Mouse (Mus musculus) embryonic facial prominence, embryonic 10.5 days (tissue): Measurements from ENCODE around the gene Bod1. TPM values are rescaled to one million over a fixed set of nuclear protein-coding genes. Genes with fewer than 3 reads are reported as not detected.

ENCODE experiments used
- DNase-seq: peaks from one replicate; pipeline ENCODE4 v3.0.0-alpha.2; 2017; ENCODE audit warnings: low spot score
- H3K27ac ChIP-seq: fragments of 300-500 bp; sonication (generic); replicated peaks from 2 replicates; pipeline ENCODE4 v1.5.1; 2016; ENCODE audit warnings: mild to moderate bottlenecking
- H3K27me3 ChIP-seq: fragments of 300-500 bp; sonication (generic); replicated peaks from 2 replicates; pipeline ENCODE4 v1.6.1; 2016; ENCODE audit warnings: low read depth, mild to moderate bottlenecking; ENCODE audit not compliant: poor library complexity, severe bottlenecking
- H3K36me3 ChIP-seq: fragments of 300-500 bp; sonication (generic); replicated peaks from 2 replicates; pipeline ENCODE4 v1.6.1; 2016; ENCODE audit warnings: mild to moderate bottlenecking, moderate library complexity
- H3K4me1 ChIP-seq: fragments of 300-500 bp; sonication (generic); 2 replicates; pipeline ENCODE4 v1.6.1; 2016
- H3K4me3 ChIP-seq: fragments of 300-500 bp; sonication (generic); 2 replicates; pipeline ENCODE4 v1.5.1; 2016; ENCODE audit warnings: mild to moderate bottlenecking, moderate library complexity
- H3K9me3 ChIP-seq: fragments of 300-500 bp; sonication (generic); 2 replicates; pipeline ENCODE4 v1.6.1; 2016; ENCODE audit warnings: mild to moderate bottlenecking
- WGBS: fragments of 180-500 bp; shearing (Covaris S2); methylation state at CpG from one replicate; pipeline ENCODE4 v1.1.7; 2016; 5-methylcytosine and 5-hydroxymethylcytosine counted together
- polyA plus RNA-seq: library from polyadenylated mRNA; unstranded; fragments of >200 nt; fragmentation: Nextera tagmentation; extraction: Ambion mirVana; gene quantifications from 2 replicates; pipeline ENCODE4 v1.2.1, GENCODE M21; 2016

The Bod1 gene
- 113 and 115 TPM in 2 replicates for polyA plus RNA-seq

- Histone ChIP-seq H3K27me3 (no peaks in the 10 kb centered on the region), H3K27ac (peak within 1 kb of the TSS; percentile 89)
Observed at GRCm38 (mm10) chr11:31671354-31672169, at the start of gene Bod1. Gene Bod1, minus strand, starts transcription at chr11:31671885.

GRCm38 (mm10) chr11:31719090-31719489, 47.4 kb upstream of the Bod1 start:
- Histone ChIP-seq H3K27ac (no peak overlapping the region), H3K9me3 (no peaks in the 10 kb centered on the region), H3K27me3 (no peaks in the 10 kb centered on the region), H3K4me1 (peaks cover 2% of the 10 kb centered on the region; the same call in 1 of the 2 replicates), H3K4me3 (no peak overlapping the region), H3K36me3 (no peaks in the 10 kb centered on the region)
- no peak for DNase-seq
- WGBS = 91% methylated on average over 4 of the region's 4 CpGs

More at GRCm38 (mm10) chr11:31671354-31672169, at the start of gene Bod1:
- Histone ChIP-seq H3K4me3 (peak within 1 kb of the TSS; percentile 71), H3K4me1 (peaks cover 17% of the 10 kb centered on the region), H3K9me3 (no peaks in the 10 kb centered on the region), H3K36me3 (peaks cover 37% of the 10 kb centered on the region)
- peak; percentile 92 for DNase-seq
- under 1% methylated on average over 76 of the region's 76 CpGs for WGBS

- WGBS = 67% methylated on average over 4 of the region's 4 CpGs
- H3K4me3 ChIP-seq = no peak overlapping the region
- no peaks in the 10 kb centered on the region for H3K36me3 ChIP-seq
- no peak overlapping the region for H3K27ac ChIP-seq
- no peak for DNase-seq
- H3K9me3 ChIP-seq = no peaks in the 10 kb centered on the region
- H3K4me1 ChIP-seq = peaks cover 9% of the 10 kb centered on the region
- H3K27me3 ChIP-seq = no peaks in the 10 kb centered on the region
Observed at GRCm38 (mm10) chr11:31717926-31718735, 46.4 kb upstream of the Bod1 start.

GRCm38 (mm10) chr11:31713641-31714121, 42.0 kb upstream of the Bod1 start:
- no peak for DNase-seq
- no peak overlapping the region for H3K27ac ChIP-seq
- H3K9me3 ChIP-seq = no peaks in the 10 kb centered on the region
- peaks cover 16% of the 10 kb centered on the region for H3K4me1 ChIP-seq
- no peak overlapping the region for H3K4me3 ChIP-seq
- no peaks in the 10 kb centered on the region for H3K36me3 ChIP-seq
- WGBS = 79% methylated on average over 6 of the region's 6 CpGs
- no peaks in the 10 kb centered on the region for H3K27me3 ChIP-seq

GRCm38 (mm10) chr11:31713116-31713515, 41.4 kb upstream of the Bod1 start:
- DNase-seq = no peak
- Histone ChIP-seq H3K4me3 (no peak overlapping the region), H3K4me1 (peaks cover 16% of the 10 kb centered on the region), H3K27ac (peak overlapping the region; percentile 11; the same call in 1 of the 2 replicates), H3K9me3 (no peaks in the 10 kb centered on the region), H3K36me3 (no peaks in the 10 kb centered on the region), H3K27me3 (no peaks in the 10 kb centered on the region)
- WGBS = 52% methylated on average over 8 of the region's 8 CpGs

GRCm38 (mm10) chr11:31707771-31708170, 36.1 kb upstream of the Bod1 start:
- peaks cover 6% of the 10 kb centered on the region; the same call in 1 of the 2 replicates for H3K9me3 ChIP-seq

GRCm38 (mm10) chr11:31703173-31703572, 31.5 kb upstream of the Bod1 start:
- 68% methylated on average over 8 of the region's 8 CpGs for WGBS

More at GRCm38 (mm10) chr11:31707771-31708170, 36.1 kb upstream of the Bod1 start:
- no peaks in the 10 kb centered on the region for H3K27me3 ChIP-seq
- no peak overlapping the region for H3K4me3 ChIP-seq
- no peak for DNase-seq
- H3K27ac ChIP-seq = no peak overlapping the region
- H3K36me3 ChIP-seq = no peaks in the 10 kb centered on the region
- peaks cover 9% of the 10 kb centered on the region for H3K4me1 ChIP-seq

GRCm38 (mm10) chr11:31701901-31702300, 30.2 kb upstream of the Bod1 start:
- 93% methylated on average over 3 of the region's 3 CpGs for WGBS
- Histone ChIP-seq H3K27ac (no peak overlapping the region), H3K4me3 (no peak overlapping the region), H3K27me3 (no peaks in the 10 kb centered on the region), H3K9me3 (no peaks in the 10 kb centered on the region), H3K4me1 (peaks cover 6% of the 10 kb centered on the region; the same call in 1 of the 2 replicates), H3K36me3 (no peaks in the 10 kb centered on the region)
- DNase-seq = no peak

More at GRCm38 (mm10) chr11:31703173-31703572, 31.5 kb upstream of the Bod1 start:
- H3K9me3 ChIP-seq = peaks cover 6% of the 10 kb centered on the region; the same call in 1 of the 2 replicates
- no peak overlapping the region for H3K27ac ChIP-seq
- no peak for DNase-seq
- no peaks in the 10 kb centered on the region for H3K27me3 ChIP-seq
- H3K36me3 ChIP-seq = no peaks in the 10 kb centered on the region
- peaks cover 6% of the 10 kb centered on the region; the same call in 1 of the 2 replicates for H3K4me1 ChIP-seq
- H3K4me3 ChIP-seq = no peak overlapping the region

- H3K4me1 ChIP-seq = peaks cover 6% of the 10 kb centered on the region; the same call in 1 of the 2 replicates
- no peaks in the 10 kb centered on the region for H3K36me3 ChIP-seq
- DNase-seq = no peak
- H3K9me3 ChIP-seq = no peaks in the 10 kb centered on the region
- WGBS = 65% methylated on average over 3 of the region's 3 CpGs
- no peak overlapping the region for H3K4me3 ChIP-seq
- no peak overlapping the region for H3K27ac ChIP-seq
- no peaks in the 10 kb centered on the region for H3K27me3 ChIP-seq
Observed at GRCm38 (mm10) chr11:31699502-31699901, 27.8 kb upstream of the Bod1 start.

- no peak overlapping the region for H3K27ac ChIP-seq
- 85% methylated on average over 4 of the region's 4 CpGs for WGBS
- H3K36me3 ChIP-seq = no peaks in the 10 kb centered on the region
- no peaks in the 10 kb centered on the region for H3K9me3 ChIP-seq
- DNase-seq = no peak
- peaks cover 10% of the 10 kb centered on the region for H3K4me1 ChIP-seq
- no peaks in the 10 kb centered on the region for H3K27me3 ChIP-seq
- H3K4me3 ChIP-seq = no peak overlapping the region
Observed at GRCm38 (mm10) chr11:31694801-31695200, 23.1 kb upstream of the Bod1 start.

- H3K27ac ChIP-seq = no peak overlapping the region
- WGBS = 89% methylated on average over 1 of the region's 1 CpGs
- no peak overlapping the region for H3K4me3 ChIP-seq
Observed at GRCm38 (mm10) chr11:31694109-31694508, 22.4 kb upstream of the Bod1 start.

GRCm38 (mm10) chr11:31693322-31693721, 21.6 kb upstream of the Bod1 start:
- Histone ChIP-seq H3K9me3 (no peaks in the 10 kb centered on the region), H3K27ac (no peak overlapping the region), H3K4me3 (no peak overlapping the region), H3K27me3 (no peaks in the 10 kb centered on the region), H3K36me3 (no peaks in the 10 kb centered on the region), H3K4me1 (peaks cover 25% of the 10 kb centered on the region)
- WGBS = 92% methylated on average over 2 of the region's 2 CpGs
- DNase-seq = no peak

More at GRCm38 (mm10) chr11:31694109-31694508, 22.4 kb upstream of the Bod1 start:
- no peak for DNase-seq
- H3K36me3 ChIP-seq = no peaks in the 10 kb centered on the region
- H3K27me3 ChIP-seq = no peaks in the 10 kb centered on the region
- H3K4me1 ChIP-seq = peaks cover 17% of the 10 kb centered on the region
- no peaks in the 10 kb centered on the region for H3K9me3 ChIP-seq
